Mouse (Mus musculus): ENCODE measurements around the gene Ndst2. TPM values are rescaled to one million over a fixed set of nuclear protein-coding genes. Genes with fewer than 3 reads are reported as not detected.
A peak's percentile ranks its signal among the peaks of the same experiment; 100 is the strongest.
"Not testable (repeated sequence)": the region's sequence is repeated elsewhere in the genome, so short reads cannot be mapped to it uniquely, and the experiment has no call there.

Ndst2 gene
- total RNA-seq, 1 experiment from 2014 or later: 11.6 TPM

DNA sequence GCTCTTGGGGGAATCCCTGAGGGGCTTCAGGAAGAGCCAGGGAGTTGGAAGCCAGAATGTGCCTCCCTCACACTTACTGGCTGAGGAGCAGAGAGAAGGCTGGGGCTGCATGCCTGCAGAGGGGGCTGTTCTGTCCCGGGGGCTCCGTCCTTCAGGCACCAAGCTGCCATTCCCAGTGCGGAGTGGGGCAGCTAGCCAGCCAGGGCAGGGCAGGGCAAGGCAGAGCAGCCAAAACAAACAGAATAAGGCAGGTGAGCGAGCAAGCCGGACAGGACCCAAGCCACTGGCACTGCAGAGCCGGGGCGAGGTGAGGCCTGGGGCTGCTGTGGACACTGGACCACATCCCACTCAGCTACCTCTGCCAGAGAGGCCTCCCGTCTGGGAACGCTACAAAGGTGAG, 6.9 kb upstream of the Ndst2 start:
- no peak for ATAC-seq (replicated peaks; ENCODE audit: low read depth, poor library complexity, severe bottlenecking)

DNA sequence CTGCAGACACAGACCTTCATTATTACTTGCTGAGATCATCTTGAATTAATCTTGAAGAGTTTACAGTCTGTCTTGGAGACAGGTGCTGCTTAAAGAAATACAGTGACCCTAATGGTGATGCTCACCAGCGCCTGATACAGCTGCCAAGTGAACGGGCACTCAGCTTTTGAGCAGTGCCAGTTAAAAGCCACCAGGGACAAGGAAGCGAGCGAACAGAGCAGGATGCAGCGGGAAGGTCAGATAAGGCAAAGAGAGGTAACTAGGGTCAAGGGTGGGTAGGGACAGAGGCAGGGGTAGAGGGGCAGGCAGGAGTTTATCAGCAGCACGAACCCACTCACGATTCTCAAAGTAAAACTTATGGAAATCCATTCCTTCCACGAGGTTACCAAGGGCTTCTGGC, 4.1 kb upstream of the Ndst2 start:
- ATAC-seq (replicated peaks; ENCODE audit: low read depth, poor library complexity, severe bottlenecking): no peak

DNA sequence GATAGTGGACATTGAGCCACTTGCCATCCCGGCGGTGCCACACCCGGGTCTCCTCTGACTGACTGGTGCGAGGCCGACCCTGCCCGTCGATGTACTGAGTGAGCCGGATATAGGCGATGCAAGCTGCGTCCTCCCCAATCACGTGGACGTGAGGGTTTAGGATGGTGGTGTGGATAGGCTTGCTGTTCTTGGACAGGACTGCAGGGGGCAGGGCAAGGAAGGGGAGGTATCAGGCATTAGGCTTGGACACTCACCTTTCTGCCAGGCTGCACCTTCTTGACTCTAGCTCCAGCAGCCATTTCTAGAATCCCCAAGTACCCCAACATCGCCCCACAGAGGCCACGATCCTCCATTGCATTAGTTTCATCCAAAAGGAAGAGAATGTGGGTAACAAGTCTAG, 2.9 kb upstream of the Ndst2 start:
- peak; percentile 53 for ATAC-seq (replicated peaks; ENCODE audit: low read depth, poor library complexity, severe bottlenecking)

DNA sequence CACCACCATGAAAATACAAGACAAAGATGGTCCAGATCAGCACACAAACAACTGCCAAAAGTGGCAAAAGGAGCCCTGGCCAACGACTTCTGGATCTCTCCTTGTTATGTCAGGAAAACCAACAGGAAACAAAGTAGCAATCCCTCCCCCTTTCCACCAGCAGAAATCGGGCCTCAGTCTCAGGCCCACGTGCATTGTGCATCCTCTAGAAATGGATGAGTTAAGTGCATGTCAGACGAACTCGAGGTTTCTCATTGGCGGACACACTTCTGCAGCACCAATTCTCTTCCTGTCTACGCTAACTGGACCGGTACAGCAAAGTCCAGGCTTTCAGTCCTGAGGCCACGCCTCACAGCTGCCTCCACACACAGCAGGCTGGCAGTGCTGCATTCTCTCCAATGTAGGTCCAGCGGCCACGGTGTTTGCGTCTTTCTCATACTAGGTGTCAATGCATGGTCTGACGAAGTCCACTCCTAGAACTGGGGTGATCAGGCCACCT, 1.6 kb upstream of the Ndst2 start:
- ATAC-seq (replicated peaks; ENCODE audit: low read depth, poor library complexity, severe bottlenecking): no peak

DNA sequence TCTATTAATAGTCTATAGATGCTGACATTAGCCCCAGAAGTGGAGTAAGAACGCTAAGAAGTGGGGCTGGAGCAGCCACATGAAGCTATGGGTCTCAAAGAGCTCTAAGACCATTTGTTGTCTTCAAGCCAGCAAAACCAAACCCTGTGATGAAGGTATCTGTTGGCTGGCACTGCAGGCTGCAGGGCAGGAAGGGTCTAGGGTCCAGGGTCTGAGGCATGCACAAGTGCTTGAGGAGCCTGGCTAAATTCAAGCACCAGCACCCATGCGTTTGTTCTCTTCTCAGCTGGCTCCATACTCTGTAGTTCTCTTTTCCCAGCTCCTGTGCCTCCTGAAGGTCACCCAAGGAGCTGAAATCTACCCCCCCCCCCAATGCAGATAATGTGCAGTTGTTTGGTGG, 690 bp upstream of the Ndst2 start:
- no peak for ATAC-seq (replicated peaks; ENCODE audit: low read depth, poor library complexity, severe bottlenecking)

DNA sequence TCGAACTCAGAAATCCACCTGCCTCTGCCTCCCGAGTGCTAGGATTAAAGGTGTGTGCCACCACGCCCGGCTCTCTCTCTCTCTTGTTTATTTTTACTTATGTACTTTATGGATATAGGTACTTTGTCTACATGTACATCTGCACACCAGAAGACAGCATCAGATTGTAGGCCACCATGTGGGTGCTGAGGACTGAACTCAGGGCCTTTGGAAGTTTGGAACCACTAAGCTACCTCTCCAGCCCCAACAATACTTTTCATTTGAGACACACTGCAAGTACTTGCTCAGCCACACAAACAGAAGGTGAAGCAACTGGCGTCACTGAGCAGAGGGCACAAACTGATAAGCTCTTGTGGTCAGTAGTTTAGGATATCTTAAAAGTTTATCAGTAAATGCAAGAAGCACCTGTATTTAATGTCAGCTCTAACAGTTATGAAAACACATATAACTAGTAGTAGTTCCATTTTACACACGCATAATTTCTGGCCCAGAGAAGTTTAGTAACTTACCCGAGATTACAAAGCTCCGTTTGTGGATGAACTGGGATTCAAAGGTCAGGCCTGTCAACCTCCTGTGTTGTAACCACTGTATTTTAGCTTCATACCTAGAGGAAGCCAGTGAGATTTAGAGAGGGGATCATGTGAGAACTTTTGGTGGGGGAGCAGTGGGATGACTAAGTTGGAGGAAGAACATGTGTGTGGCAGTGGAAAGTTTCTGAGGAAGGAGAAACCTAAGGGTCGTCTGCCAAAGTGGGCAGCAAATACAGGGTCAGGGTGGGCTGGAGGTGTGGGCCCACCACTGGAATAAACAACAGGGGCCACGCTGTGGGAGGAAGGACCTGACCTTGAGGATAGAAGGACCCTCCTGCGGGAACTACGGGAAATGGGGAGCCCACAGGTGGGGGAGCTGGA, 1.1 kb downstream of the Ndst2 start:
- peak; percentile 24 for ATAC-seq (replicated peaks; ENCODE audit: low read depth, poor library complexity, severe bottlenecking)

DNA sequence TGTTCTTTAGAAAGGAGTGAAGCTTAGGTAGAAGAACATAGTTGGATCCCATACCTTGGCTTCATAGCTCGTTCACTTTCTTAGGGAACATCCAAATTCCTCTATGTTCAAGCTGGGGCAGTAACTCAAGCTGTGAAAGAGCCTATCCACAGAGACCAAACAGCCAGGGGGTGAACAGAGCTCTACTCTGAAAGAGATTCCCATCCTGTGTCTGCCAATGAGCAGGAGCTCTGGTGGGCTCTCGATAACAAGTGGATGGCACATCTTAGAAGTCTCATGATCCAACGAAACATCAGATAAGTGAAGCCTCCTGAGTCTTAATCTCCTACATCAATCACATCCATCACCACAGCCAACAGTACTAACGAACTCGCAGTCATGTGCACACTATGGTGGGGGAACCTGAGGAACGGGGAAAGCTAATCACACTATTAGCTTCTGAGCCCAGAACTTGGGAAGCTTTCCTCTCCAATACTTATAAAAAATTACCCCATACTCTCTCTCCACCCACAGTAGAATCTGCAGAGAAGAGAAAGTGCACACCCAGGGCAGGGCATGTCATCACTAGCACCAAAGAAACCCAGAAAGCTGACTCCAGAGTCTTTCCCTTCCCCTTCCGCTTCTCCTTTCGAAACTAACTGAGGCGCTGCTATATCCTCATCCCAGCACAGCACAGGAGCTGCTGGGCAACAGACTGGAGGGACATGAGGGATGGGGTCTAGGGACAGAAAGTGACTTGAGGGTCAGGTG, 3.3 kb downstream of the Ndst2 start:
- no peak for ATAC-seq (replicated peaks; ENCODE audit: low read depth, poor library complexity, severe bottlenecking)

DNA sequence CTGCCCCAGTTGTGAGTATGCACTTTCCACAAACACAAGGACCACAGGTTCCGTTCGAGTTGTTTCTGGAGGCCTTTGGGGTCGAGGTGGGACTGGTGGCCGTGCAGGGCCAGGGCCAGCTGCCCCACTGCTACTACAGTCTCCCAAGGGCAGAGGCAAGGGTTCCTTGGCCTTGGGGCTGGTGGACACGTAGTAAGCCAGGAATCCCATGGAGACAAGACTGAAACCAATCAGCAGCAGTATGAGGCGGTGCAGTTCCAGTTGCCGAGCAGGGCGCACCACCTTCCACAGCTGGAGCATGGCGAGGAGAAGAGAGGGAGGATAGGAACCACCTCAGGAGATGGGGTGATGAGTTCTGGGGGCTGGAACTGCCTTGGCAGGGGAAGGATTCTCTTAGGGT, 4.5 kb downstream of the Ndst2 start:
- ATAC-seq (replicated peaks; ENCODE audit: low read depth, poor library complexity, severe bottlenecking): no peak

DNA sequence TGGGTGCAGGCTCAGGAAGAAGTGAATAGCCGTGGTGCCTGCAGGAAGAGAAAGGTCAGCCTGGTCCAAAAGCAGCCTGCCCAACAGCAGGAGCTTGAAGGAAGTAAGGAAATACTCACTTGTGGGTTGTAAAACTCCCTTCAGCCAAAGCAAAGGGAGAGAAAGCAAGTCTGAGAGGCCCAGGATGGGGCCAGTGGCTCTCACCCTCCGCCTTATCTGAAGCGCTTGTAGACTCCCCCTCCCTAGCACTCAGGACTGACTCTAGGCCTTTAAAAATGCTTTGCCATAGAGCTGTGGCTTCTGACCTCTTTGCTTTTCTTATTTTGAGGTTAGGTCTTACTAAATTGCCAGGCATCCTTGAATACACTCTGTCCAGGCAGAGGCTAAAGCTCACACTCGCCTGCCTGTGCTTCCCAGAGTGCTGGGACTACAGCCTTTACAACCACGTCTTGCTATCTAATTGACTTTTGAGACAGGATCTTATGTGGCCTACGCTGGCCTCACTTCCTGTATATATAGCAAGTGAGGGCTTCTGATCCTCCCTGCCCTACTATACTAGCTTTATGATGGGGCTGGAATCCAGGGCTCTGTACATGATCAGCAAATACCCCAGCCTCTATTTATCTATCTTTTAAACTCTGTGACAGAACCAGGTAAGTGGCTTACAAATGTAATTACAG, 8.6 kb downstream of the Ndst2 start:
- no peak for ATAC-seq (replicated peaks; ENCODE audit: low read depth, poor library complexity, severe bottlenecking)

DNA sequence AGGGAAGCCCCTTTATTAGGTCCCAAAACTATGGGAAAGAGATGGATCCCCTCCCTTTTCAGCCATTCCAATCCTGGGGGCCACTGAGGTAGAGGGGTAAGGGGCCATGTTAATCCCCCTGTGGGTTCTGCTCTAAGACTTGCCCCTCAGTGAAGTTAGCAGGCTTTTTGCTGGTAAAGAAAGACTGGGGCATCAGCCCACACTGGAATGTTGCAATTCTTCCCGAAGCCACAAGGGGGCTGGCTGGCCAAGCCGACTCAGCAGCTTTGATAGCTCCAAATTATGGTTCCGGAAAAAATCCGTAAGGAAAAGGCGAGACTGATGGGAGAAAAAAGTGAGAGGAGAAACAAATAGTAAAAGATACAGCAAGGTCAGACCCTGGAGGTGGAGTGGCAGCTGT, 10.3 kb downstream of the Ndst2 start:
- ATAC-seq (replicated peaks; ENCODE audit: low read depth, poor library complexity, severe bottlenecking): peak; percentile 61; the same call in 1 of the 2 replicates

DNA sequence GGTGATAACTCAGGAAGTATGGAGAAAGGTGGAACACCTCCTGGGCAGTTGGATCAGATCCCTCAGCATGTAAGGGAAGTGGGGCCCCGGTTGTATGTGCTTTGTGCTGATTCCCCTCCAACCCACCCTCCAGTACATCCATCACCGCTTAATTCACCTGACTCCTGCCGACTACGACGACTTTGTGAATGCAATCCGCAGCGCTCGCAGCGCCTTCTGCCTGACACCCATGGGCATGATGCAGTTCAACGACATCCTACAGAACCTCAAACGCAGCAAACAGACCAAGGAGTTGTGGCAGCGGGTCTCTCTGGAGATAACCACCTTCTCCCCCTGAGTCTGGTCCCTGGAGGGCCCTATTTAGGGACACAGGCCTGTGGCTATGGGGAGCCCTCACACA, 11.4 kb downstream of the Ndst2 start:
- ATAC-seq (replicated peaks; ENCODE audit: low read depth, poor library complexity, severe bottlenecking): no peak

DNA sequence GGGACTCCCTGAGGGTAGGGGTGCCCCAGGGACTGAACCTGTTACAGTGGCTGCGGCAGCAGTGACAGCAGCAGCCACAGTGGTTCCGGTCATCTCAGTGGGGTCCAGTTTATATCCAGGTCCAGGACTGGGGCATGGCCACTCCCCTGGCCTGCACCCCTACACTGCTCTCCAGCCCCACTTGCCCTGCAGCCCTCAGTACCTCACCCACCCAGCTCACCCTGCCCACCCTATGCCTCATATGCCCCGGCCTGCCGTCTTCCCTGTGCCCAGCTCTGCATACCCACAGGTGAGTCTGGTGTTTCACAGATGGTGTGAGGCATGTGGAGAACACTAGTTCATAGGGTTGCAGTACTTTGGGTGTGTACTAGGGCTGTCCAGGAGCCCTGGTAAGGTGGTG, 13.0 kb downstream of the Ndst2 start:
- no peak for ATAC-seq (replicated peaks; ENCODE audit: low read depth, poor library complexity, severe bottlenecking)

DNA sequence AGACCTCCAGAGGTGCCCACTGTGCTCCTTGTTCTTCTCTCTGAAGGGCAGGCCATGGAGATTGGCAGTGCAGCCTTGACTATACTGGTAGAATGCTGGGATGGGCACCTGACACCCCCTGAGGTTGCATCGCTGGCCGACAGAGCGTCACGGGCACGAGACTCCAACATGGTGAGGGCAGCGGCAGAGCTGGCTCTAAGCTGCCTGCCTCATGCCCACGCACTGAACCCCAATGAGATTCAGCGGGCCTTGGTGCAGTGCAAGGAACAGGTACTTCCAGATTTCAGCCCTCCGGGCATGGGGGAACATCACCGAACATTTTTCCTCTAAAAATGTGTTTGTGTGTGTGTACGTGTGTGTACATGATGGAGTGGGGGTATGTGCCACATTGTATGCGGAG, 14.6 kb downstream of the Ndst2 start:
- no peak for ATAC-seq (replicated peaks; ENCODE audit: low read depth, poor library complexity, severe bottlenecking)

DNA sequence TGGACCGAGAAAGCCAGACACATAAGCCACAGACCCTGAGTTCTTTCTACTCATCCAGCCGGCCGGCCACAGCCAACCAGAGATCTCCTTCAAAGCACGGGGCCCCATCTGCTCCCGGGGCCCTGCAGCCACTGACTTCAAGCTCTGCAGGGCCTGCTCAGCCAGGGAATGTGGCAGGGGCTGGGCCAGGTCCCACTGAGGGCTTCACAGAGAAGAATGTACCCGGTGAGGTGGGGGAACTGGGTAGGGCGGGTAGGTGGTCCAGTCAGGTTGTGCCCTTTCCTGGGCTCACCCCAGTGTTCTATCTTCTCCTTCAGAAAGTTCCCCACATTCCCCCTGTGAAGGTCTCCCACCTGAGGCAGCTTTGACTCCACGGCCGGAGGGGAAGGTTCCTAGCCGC, 15.9 kb downstream of the Ndst2 start:
- ATAC-seq (replicated peaks; ENCODE audit: low read depth, poor library complexity, severe bottlenecking): no peak

DNA sequence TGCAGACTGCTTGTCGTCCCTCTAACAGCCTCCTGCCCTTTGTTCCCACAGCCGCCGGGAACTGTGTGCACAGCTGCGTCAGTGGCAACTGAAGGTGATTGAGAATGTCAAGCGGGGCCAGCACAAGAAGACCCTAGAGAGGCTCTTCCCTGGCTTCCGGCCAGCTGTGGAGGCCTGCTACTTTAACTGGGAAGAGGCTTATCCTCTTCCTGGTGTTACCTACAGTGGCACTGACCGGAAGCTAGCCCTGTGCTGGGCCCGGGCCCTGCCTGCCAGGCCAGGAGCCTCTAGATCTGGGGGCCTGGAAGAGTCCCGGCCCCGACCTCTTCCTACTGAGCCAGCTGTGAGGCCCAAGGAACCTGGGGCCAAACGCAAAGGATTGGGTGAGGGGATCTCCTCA, 20.5 kb downstream of the Ndst2 start:
- ATAC-seq (replicated peaks; ENCODE audit: low read depth, poor library complexity, severe bottlenecking): no peak

DNA sequence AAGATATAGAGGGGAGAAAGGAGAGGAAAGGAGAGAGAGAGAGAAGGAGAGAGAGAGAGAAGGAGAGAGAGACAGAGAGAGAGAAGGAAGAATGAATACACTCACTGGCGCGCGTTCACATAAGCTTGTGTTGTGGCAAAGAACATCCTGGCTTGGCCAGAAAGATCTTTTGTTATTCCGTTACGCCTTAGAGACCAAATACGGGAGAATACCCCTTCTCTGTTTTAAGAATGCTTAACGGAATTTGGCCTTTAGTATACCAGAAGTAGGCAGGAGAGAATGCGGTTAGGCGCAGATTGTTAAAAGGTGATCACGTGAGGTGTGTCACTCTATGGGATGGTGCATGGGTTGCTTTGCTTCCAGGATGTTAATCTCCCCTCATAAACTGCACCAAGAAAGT, 26.1 kb downstream of the Ndst2 start:
- peak; percentile 29; the same call in 1 of the 2 replicates for ATAC-seq (replicated peaks; ENCODE audit: low read depth, poor library complexity, severe bottlenecking)

DNA sequence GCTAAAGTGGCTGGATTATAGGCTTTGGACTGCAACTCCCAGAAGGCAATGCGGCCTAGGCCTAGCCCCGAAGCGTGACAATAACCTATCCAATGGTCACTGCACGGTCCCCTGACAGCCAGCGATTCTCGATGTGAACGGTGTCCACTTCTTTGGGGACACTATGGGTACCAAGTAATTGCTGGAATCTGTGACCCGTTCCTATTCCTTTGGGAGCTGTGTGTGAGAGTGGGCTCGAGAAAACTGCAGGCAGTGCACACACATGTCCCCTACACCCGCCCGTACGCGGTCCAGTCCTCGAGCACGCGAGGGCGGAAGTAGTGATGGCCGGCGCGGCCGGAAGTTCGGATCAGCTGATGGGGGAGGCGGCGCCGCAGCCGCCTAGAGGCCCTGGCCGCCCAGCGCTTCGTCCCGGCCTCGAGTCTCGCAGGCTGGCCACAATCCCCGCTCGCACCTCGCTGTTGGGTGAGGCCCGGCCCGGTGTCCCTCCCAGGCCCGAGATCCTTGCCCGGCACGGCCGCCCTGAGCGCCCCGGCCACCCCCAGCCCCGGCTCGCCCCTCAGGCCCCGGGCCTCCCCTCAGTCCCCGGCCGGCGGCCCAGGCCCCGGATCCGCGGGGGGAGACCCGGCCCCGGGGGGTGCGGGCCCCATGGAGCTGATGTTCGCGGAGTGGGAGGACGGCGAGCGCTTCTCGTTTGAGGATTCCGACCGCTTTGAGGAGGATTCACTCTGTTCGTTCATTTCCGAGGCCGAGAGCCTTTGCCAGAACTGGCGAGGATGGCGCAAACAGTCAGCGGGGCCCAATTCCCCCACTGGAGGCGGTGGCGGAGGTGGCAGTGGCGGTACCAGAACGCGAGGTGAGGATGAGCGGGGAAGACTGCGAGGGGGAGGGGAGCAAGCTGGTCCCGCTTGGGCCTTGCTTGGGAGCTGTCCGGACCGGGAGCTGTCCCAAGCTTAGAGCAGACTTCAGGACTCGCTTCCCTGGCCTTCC, 26.9 kb downstream of the Ndst2 start, which contains the start of gene Zswim8:
TSS of gene Zswim8 (plus strand) at position 352 of the 990 bp plus-strand sequence.
- peak; percentile 76 for ATAC-seq (replicated peaks; ENCODE audit: low read depth, poor library complexity, severe bottlenecking)

DNA sequence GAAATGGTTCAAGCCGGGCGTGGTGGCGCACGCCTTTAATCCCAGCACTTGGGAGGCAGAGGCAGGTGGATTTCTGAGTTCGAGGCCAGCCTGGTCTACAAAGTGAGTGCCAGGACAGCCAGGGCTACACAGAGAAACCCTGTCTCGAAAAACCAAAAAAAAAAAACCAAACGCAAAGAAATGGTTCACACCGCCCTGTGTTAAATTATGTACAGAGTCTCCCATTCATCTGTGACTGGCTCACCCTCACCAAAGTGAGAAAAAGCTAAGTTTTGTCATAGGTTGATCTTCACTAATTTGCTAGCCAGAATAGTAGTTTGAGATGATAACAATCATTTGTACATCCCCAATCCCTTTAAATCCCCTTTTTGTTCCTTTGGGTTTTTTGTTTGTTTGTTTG, 30.9 kb downstream of the Ndst2 start:
- not testable (repeated sequence) for ATAC-seq (replicated peaks; ENCODE audit: low read depth, poor library complexity, severe bottlenecking)

DNA sequence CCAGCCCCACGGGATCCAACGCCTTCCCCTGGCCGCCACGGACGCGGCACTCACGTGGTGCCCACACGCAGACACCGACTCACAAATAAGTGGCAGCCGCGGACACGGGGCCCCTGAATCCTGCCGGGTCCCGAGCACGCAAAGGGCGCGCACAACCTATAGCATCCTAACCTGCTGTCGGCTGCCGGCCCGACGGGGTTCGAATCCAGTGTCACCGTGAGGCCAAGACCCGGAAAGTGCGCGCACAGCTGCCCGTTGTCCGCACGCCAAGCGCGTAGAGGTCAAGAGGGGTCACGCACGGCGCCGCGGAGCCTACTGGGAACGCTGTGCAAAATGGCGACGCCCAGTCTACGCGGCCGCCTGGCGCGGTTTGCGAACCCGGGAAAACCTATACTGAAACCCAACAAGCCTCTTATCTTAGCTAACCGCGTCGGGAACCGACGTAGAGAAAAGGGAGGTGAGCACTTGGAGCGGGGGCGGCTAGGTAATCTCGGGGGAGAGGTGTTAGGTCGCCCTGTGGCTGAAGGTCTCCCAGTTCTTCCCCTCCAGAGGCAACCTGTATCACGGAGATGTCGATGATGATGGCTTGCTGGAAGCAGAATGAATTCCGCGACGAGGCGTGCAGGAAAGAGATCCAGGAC, 31.5 kb downstream of the Ndst2 start, which contains the start of gene Chchd1:
TSS of gene Chchd1 (plus strand) at position 266 of the 641 bp plus-strand sequence.
- ATAC-seq (replicated peaks; ENCODE audit: low read depth, poor library complexity, severe bottlenecking): peak; percentile 79
